Mouse (Mus musculus) E14TG2a.4 (cell line): ENCODE results near the gene Nup214.

Experiments used
- H3K27me3 ChIP-seq: 2 replicates; pipeline ENCODE4 v1.6.1; 2014; ENCODE audit warnings: low read length, control low read depth; ENCODE audit not compliant: insufficient read depth
- H3K36me3 ChIP-seq: 2 replicates; pipeline ENCODE4 v1.6.1; 2014; ENCODE audit warnings: low read length, control low read depth; ENCODE audit not compliant: insufficient read depth
- H3K4me1 ChIP-seq: replicated peaks from 2 replicates; pipeline ENCODE4 v1.6.1; 2014; ENCODE audit warnings: low read depth, low read length, control low read depth
- H3K4me3 ChIP-seq: replicated peaks from 2 replicates; pipeline ENCODE4 v1.5.1; 2014; ENCODE audit warnings: mild to moderate bottlenecking, low read length
- H3K9me3 ChIP-seq: 2 replicates; pipeline ENCODE4 v1.6.1; 2014; ENCODE audit warnings: low read length, control low read depth
- CTCF ChIP-seq: conservative IDR thresholded peaks from 2 replicates; pipeline ENCODE4 v1.5.1; 2014; ENCODE audit warnings: low read length
- NANOG ChIP-seq: IDR thresholded peaks from 2 replicates; pipeline ENCODE4 v1.6.1; 2014; ENCODE audit warnings: borderline replicate concordance, low read length, mixed read lengths
- POU5F1 ChIP-seq: IDR thresholded peaks from 2 replicates; pipeline ENCODE4 v1.6.1; 2014; ENCODE audit warnings: low read length, borderline replicate concordance

Gene Nup214

GRCm38 (mm10) chr2:31960986-31961385, 13.2 kb upstream of the Nup214 start:
- H3K27me3 ChIP-seq: no peaks in the 10 kb centered on the region
- peak overlapping the region; percentile 49 for H3K4me3 ChIP-seq
- no peak for TF ChIP-seq POU5F1
- no peak for TF ChIP-seq CTCF
- TF ChIP-seq NANOG: no peak
- no peaks in the 10 kb centered on the region for H3K9me3 ChIP-seq
- H3K4me1 ChIP-seq: peaks cover 52% of the 10 kb centered on the region
- no peaks in the 10 kb centered on the region for H3K36me3 ChIP-seq

GRCm38 (mm10) chr2:31961791-31962222, 12.4 kb upstream of the Nup214 start:
- H3K4me3 ChIP-seq: peak overlapping the region; percentile 49
- no peaks in the 10 kb centered on the region for H3K9me3 ChIP-seq
- no peak for TF ChIP-seq NANOG
- no peak for TF ChIP-seq CTCF
- TF ChIP-seq POU5F1: no peak
- H3K4me1 ChIP-seq: peaks cover 47% of the 10 kb centered on the region
- no peaks in the 10 kb centered on the region for H3K36me3 ChIP-seq
- H3K27me3 ChIP-seq: no peaks in the 10 kb centered on the region

- no peak for TF ChIP-seq POU5F1
- peak; percentile 15; the same call in 1 of the 2 replicates for TF ChIP-seq CTCF
- no peak for TF ChIP-seq NANOG
- H3K27me3 ChIP-seq: no peaks in the 10 kb centered on the region
Observed at GRCm38 (mm10) chr2:31962501-31963224, 11.6 kb upstream of the Nup214 start.

GRCm38 (mm10) chr2:31963491-31963890, 10.7 kb upstream of the Nup214 start:
- Histone ChIP-seq H3K9me3 (no peaks in the 10 kb centered on the region), H3K4me3 (no peak overlapping the region), H3K4me1 (peaks cover 53% of the 10 kb centered on the region), H3K27me3 (no peaks in the 10 kb centered on the region), H3K36me3 (no peaks in the 10 kb centered on the region)
- TF ChIP-seq NANOG (no peak), CTCF (no peak), POU5F1 (no peak)

More at GRCm38 (mm10) chr2:31962501-31963224, 11.6 kb upstream of the Nup214 start:
- peaks cover 47% of the 10 kb centered on the region for H3K4me1 ChIP-seq
- H3K4me3 ChIP-seq: no peak overlapping the region
- H3K9me3 ChIP-seq: no peaks in the 10 kb centered on the region
- H3K36me3 ChIP-seq: no peaks in the 10 kb centered on the region

GRCm38 (mm10) chr2:31964191-31964590, 10.0 kb upstream of the Nup214 start:
- no peak overlapping the region for H3K4me3 ChIP-seq
- TF ChIP-seq POU5F1 (no peak), CTCF (no peak), NANOG (no peak)
- peaks cover 60% of the 10 kb centered on the region for H3K4me1 ChIP-seq
- H3K27me3 ChIP-seq: no peaks in the 10 kb centered on the region
- no peaks in the 10 kb centered on the region for H3K9me3 ChIP-seq
- H3K36me3 ChIP-seq: no peaks in the 10 kb centered on the region

GRCm38 (mm10) chr2:31965110-31965509, 9.1 kb upstream of the Nup214 start:
- Histone ChIP-seq H3K4me1 (peaks cover 56% of the 10 kb centered on the region), H3K27me3 (no peaks in the 10 kb centered on the region), H3K4me3 (no peak overlapping the region), H3K9me3 (no peaks in the 10 kb centered on the region), H3K36me3 (no peaks in the 10 kb centered on the region)
- peak; percentile 64 for TF ChIP-seq CTCF
- TF ChIP-seq POU5F1: no peak
- no peak for TF ChIP-seq NANOG

- peaks cover 6% of the 10 kb centered on the region; the same call in 1 of the 2 replicates for H3K27me3 ChIP-seq
- TF ChIP-seq NANOG: no peak
- no peaks in the 10 kb centered on the region for H3K36me3 ChIP-seq
- peaks cover 39% of the 10 kb centered on the region for H3K4me1 ChIP-seq
- H3K4me3 ChIP-seq: no peak overlapping the region
- no peaks in the 10 kb centered on the region for H3K9me3 ChIP-seq
Observed at GRCm38 (mm10) chr2:31966801-31967200, 7.4 kb upstream of the Nup214 start.

- Histone ChIP-seq H3K4me3 (no peak overlapping the region), H3K36me3 (peaks cover 16% of the 10 kb centered on the region), H3K4me1 (peaks cover 38% of the 10 kb centered on the region), H3K27me3 (peaks cover 20% of the 10 kb centered on the region), H3K9me3 (no peaks in the 10 kb centered on the region)
- TF ChIP-seq NANOG (no peak), CTCF (no peak), POU5F1 (no peak)
Observed at GRCm38 (mm10) chr2:31972589-31972988, 1.6 kb upstream of the Nup214 start.

GRCm38 (mm10) chr2:31974809-31975371, 654 bp downstream of the Nup214 start:
- peaks cover 22% of the 10 kb centered on the region for H3K4me1 ChIP-seq
- peak overlapping the region; percentile 98 for H3K4me3 ChIP-seq
- TF ChIP-seq CTCF (no peak), NANOG (no peak), POU5F1 (no peak)
- peaks cover 39% of the 10 kb centered on the region for H3K36me3 ChIP-seq
- peaks cover 20% of the 10 kb centered on the region for H3K27me3 ChIP-seq
- no peaks in the 10 kb centered on the region for H3K9me3 ChIP-seq
